Mouse (Mus musculus) kidney, embryonic 16.5 days (tissue): ENCODE results near the gene Tbc1d16. TPM values are rescaled to one million over a fixed set of nuclear protein-coding genes. Genes with fewer than 3 reads are reported as not detected.
"Not testable (repeated sequence)": the region's sequence is repeated elsewhere in the genome, so short reads cannot be mapped to it uniquely, and the experiment has no call there.

ENCODE experiments used
- ATAC-seq: fragments of 200-750 bp; cut with Nextera tagmentation; 2 replicates; pipeline ENCODE4 v1.8.0; 2017; ENCODE audit warnings: moderate TSS enrichment; ENCODE audit not compliant: low FRiP score, low TSS enrichment
- H3K27ac ChIP-seq: fragments of 300-500 bp; sonication (generic); 2 replicates; pipeline ENCODE4 v1.5.1; 2014; ENCODE audit warnings: low read length
- H3K27me3 ChIP-seq: fragments of 300-500 bp; sonication (generic); 2 replicates; pipeline ENCODE4 v1.6.1; 2014; ENCODE audit warnings: low read length, control low read depth, mixed read lengths; ENCODE audit not compliant: insufficient read depth
- H3K36me3 ChIP-seq: fragments of 300-500 bp; sonication (generic); 2 replicates; pipeline ENCODE4 v1.6.1; 2014; ENCODE audit warnings: low read length, control low read depth, mixed read lengths; ENCODE audit not compliant: insufficient read depth
- H3K4me1 ChIP-seq: fragments of 300-500 bp; sonication (generic); 2 replicates; pipeline ENCODE4 v1.6.1; 2014; ENCODE audit warnings: low read length, control low read depth, mixed read lengths; ENCODE audit not compliant: insufficient read depth
- H3K4me2 ChIP-seq: fragments of 300-500 bp; sonication (generic); replicated peaks from 2 replicates; pipeline ENCODE4 v1.6.1; 2014; ENCODE audit warnings: low read depth, low read length
- H3K4me3 ChIP-seq: fragments of 300-500 bp; sonication (generic); 2 replicates; pipeline ENCODE4 v1.5.1; 2014; ENCODE audit warnings: mild to moderate bottlenecking, low read length
- H3K9ac ChIP-seq: fragments of 300-500 bp; sonication (generic); replicated peaks from 2 replicates; pipeline ENCODE4 v1.6.1; 2014; ENCODE audit warnings: low read length
- H3K9me3 ChIP-seq: fragments of 300-500 bp; sonication (generic); 2 replicates; pipeline ENCODE4 v1.6.1; 2016; ENCODE audit warnings: low read length, control low read depth
- WGBS: fragments of 180-500 bp; shearing (Covaris S2); extraction: QIAGEN DNeasy Blood & Tissue Kit; methylation state at CpG from one replicate; pipeline ENCODE4 v1.1.7; 2014; 5-methylcytosine and 5-hydroxymethylcytosine counted together
- polyA plus RNA-seq: library from polyadenylated mRNA; unstranded; fragments of >200 nt; fragmentation: Nextera tagmentation; extraction: Ambion mirVana; gene quantifications from 2 replicates; pipeline ENCODE4 v1.2.1, GENCODE M21; 2015

Gene Tbc1d16
- polyA plus RNA-seq = 12.3 and 16.2 TPM in 2 replicates

DNA sequence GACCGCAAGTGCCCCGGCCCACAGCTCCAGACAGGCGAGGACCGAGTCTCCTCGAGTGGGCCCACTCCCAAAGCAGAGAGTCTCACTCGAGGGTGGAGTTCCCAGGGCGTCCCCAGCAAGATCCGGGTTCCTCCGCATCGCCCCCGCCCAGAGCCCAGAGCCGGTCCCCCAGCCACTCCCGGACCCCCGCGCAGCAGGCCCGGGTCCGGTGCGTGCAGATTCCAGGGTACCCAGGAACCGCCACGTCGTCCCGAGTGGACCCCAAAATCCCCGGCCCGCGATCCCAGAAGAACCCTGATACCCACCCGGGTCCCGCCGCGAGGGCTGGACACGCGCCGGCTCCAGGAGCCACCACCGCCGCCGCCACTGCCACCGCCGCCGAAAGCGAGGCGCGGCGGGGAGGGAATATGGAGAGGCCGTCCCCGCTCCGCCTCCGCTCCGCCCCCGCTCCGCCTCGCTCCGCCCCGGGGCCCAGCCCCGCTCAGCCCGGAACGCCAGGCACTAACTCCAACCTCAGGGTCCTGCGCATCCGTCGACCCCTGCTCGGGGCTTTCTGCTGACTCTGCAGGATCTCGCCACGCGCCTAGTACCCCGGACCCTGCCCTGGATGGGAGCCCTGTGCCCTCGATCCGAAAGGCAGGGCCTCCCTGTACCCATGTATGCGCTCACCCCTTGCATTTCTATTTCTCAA, at the start of gene Tbc1d16, which contains the start of gene Ccdc40:
Gene Tbc1d16 (minus strand): TSS at position 409 of the 691 bp plus-strand sequence.
Gene Ccdc40 (plus strand): TSS at position 482 of the 691 bp plus-strand sequence.
- H3K9me3 ChIP-seq = no peaks in the 10 kb centered on the region
- 0 out of 2 replicates have a peak within 1 kb of the TSS, but pooled peaks have one; percentile 30 for H3K27ac ChIP-seq
- no peaks in the 10 kb centered on the region for H3K27me3 ChIP-seq
- peak; percentile 92 for ATAC-seq
- H3K4me2 ChIP-seq = peak within 1 kb of the TSS; percentile 97
- peak within 1 kb of the TSS; percentile 68 for H3K4me3 ChIP-seq
- H3K4me1 ChIP-seq = peaks cover 28% of the 10 kb centered on the region
- no peaks in the 10 kb centered on the region for H3K36me3 ChIP-seq
- peak within 1 kb of the TSS; percentile 70 for H3K9ac ChIP-seq
- WGBS = under 1% methylated on average over 54 of the region's 66 CpGs

DNA sequence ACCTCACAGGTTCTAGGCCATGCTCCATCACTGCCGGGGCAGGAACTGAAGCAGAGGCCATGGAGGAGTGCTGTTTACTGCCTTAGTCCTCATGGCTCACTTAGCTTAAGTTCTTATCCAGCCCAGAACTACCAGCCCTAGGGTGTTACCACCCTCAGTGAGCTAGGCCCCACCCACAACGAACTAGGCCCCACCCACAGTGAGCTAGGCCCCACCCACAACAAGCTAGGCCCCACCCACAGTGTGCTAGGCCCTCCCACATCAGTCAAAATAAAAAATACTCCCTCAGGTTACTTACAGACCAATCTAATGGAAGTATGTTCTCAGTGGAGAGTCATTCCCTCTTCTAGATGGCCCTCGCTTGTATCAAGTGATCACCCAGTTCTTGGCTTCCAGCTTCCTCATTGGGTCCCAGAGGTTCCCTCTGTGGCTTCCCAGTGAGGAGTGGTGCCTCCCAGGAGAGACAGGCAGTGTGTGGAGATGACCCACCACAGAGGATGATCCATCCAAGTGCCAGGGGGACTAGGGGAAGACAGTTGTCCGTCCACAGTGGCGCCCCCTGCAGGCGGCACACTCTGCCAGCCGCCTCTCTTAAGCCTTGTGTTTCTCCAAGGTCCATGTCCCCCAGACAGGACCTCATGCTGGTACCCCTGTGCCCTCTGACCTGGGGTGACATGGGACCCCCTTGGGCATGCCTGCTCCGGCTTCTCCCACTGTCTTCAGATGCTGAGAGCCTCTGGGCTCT, 45.1 kb upstream of the Tbc1d16 start:
- 87% methylated on average over 8 of the region's 8 CpGs for WGBS
- no peak for ATAC-seq
- H3K36me3 ChIP-seq = peaks cover 28% of the 10 kb centered on the region; the same call in 1 of the 2 replicates
- no peak overlapping the region for H3K4me2 ChIP-seq
- H3K9ac ChIP-seq = no peak overlapping the region
- H3K27ac ChIP-seq = no peak overlapping the region
- no peaks in the 10 kb centered on the region for H3K27me3 ChIP-seq
- no peak overlapping the region for H3K4me3 ChIP-seq
- peaks cover 4% of the 10 kb centered on the region for H3K4me1 ChIP-seq
- H3K9me3 ChIP-seq = no peaks in the 10 kb centered on the region

DNA sequence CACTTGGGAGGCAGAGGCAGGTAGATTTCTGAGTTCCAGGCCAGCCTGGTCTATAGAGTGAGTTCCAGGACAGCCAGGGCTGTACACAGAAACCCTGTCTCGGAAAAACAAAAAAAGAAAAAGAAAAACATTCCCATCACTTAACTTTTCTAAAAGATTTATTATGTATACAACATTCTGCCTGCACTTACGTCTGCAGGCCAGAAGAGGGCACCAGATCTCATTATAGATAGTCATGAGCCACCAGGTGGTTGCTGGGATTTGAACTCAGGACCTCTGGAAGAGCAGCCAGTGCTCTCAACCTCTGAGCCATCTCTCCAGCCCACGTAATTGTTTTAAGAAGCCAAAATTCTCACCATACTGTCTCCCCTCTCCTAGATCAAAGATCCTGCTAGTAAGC, 44.2 kb upstream of the Tbc1d16 start:
- not testable (repeated sequence) for H3K4me3 ChIP-seq, H3K4me2 ChIP-seq, H3K4me1 ChIP-seq, H3K27me3 ChIP-seq, H3K27ac ChIP-seq, H3K9ac ChIP-seq, ATAC-seq, H3K9me3 ChIP-seq
- peaks cover 28% of the 10 kb centered on the region; the same call in 1 of the 2 replicates for H3K36me3 ChIP-seq
- 71% methylated on average over 3 of the region's 3 CpGs for WGBS

DNA sequence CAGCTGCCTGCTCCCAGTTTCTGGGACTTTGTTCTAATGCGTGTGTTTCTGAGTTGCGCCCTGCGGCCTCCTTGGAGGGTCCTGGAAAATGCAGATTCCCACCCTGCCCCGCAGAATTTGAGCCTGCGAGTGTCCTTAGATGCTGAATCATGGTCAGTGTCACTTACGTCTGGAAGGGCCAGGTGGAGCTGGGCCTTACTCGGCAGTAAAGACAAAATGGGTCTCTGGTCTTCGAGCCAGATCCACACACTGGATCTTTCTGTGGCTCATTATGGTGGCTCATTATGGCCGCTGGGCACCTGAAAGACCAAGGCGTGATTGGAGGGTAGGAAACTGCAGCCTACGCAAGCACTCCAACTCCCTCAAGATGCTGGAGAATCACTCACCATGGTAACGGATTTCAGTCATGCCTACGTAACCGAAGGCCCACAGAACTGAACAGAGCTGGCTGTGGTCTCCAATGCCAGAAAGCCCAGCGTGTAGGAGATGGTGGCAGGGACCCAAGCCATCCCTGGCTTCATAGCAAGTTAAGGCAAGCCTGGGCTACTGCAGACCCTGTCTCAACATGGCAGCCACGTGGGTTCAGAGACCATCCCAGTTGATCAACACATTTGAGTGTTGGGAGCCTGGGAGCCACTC, 40.4 kb upstream of the Tbc1d16 start:
- ATAC-seq = peak; percentile 3; the same call in 1 of the 2 replicates
- Histone ChIP-seq H3K4me3 (peak overlapping the region; percentile 60), H3K27me3 (no peaks in the 10 kb centered on the region), H3K9ac (peak overlapping the region; percentile 74), H3K36me3 (peaks cover 9% of the 10 kb centered on the region; the same call in 1 of the 2 replicates), H3K9me3 (no peaks in the 10 kb centered on the region), H3K4me2 (peak overlapping the region; percentile 96), H3K4me1 (peaks cover 13% of the 10 kb centered on the region), H3K27ac (peak overlapping the region; percentile 13; the same call in 1 of the 2 replicates)
- WGBS = 75% methylated on average over 16 of the region's 16 CpGs

DNA sequence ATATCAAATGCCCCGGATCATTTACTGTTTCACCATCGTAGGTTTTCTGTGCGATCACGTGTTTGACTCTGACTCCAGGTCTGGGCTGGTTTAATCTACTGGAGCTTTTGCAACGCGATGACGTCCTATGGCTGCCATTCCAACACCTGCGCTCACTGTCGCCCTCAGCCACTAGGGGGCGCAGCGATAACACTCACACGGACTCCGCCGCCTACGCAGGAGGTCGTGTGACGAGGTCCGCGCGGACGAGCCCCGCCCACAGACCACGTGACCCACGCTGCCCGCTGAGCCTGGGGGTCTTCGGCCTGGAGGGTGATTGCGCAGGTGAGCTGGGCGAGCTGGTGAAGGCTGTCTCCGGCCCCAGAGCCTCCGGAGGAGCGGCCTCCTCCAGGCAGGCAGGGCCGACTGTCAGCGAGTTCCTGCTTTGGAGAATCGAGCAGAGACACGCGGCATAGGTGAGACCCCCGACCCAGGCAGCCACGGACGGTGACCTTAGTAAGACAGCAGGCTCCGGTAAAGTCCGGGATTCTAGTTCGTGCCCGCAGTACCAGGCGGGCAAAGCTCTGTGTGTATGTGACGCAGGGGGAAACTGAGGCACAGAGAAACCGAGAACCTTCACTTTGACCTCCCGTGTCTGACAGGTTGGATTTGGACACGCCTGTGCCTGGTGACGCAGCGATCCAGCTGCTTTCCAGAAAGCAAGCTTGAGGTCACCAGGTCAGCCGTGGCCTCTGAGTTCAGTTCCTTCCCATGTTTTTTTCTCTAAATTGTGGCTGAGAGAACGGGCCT, 39.7 kb upstream of the Tbc1d16 start, which contains the start of gene Gaa:
Gene Gaa (plus strand): TSS at position 120 of the 789 bp plus-strand sequence.
- H3K27me3 ChIP-seq = no peaks in the 10 kb centered on the region
- no peaks in the 10 kb centered on the region for H3K9me3 ChIP-seq
- H3K27ac ChIP-seq = peak within 1 kb of the TSS; percentile 13; the same call in 1 of the 2 replicates
- H3K4me2 ChIP-seq = peak within 1 kb of the TSS; percentile 96
- ATAC-seq = peak; percentile 86
- 2% methylated on average over 52 of the region's 52 CpGs for WGBS
- H3K4me3 ChIP-seq = peak within 1 kb of the TSS; percentile 60
- H3K36me3 ChIP-seq = peaks cover 4% of the 10 kb centered on the region; the same call in 1 of the 2 replicates
- peaks cover 13% of the 10 kb centered on the region for H3K4me1 ChIP-seq
- peak within 1 kb of the TSS; percentile 74 for H3K9ac ChIP-seq

DNA sequence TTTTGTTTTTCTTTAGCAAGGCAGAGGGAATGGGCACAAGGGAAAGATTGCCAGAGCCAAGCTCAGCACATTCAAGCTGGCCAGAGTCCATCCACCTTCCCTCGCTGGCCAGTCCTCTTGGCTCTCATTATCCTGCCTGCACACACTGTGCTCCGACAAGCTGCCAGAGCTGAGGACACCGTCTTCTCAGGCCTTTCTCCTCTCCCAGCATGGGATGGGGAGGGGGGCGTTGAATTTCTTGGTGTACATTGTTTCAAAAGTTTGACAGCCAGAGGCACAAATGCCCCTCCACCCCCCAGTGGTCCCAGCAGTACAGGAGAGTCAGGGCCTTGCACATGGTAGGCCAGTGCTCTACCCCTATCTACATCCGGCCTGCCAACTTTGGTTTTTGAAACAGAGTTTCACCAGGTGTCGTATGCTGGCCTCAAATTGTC, 39.0 kb upstream of the Tbc1d16 start:
- H3K4me3 ChIP-seq = no peak overlapping the region
- H3K9me3 ChIP-seq = no peaks in the 10 kb centered on the region
- H3K4me1 ChIP-seq = peaks cover 13% of the 10 kb centered on the region
- 0 out of 2 replicates have a peak, but pooled peaks have one; percentile 30 for ATAC-seq
- peak overlapping the region; percentile 96; the same call in 1 of the 2 replicates for H3K4me2 ChIP-seq
- no peaks in the 10 kb centered on the region for H3K36me3 ChIP-seq
- H3K27me3 ChIP-seq = no peaks in the 10 kb centered on the region
- 56% methylated on average over 6 of the region's 6 CpGs for WGBS
- 0 out of 2 replicates have a peak overlapping the region, but pooled peaks have one; percentile 74 for H3K9ac ChIP-seq
- no peak overlapping the region for H3K27ac ChIP-seq

DNA sequence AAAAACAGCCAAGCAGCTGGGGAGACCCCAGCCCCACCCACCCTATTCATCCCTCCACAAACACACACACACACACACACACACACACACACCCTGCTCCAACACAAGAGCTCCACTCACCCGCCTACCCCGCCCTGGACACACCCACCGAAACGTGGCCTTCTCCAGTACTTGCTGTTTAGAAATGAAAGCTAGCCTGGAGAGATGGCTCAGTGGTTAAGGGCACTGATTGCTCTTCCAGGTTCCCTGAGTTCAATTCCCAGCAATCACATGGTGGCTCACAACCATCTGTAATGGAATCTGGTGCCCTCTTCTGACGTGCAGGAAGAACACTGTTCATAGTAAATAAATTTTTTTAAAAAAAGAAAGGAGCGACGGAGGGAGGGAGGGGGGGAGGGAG, 37.5 kb upstream of the Tbc1d16 start:
- Histone ChIP-seq H3K4me2 (no peak overlapping the region), H3K9me3 (no peaks in the 10 kb centered on the region), H3K36me3 (no peaks in the 10 kb centered on the region), H3K27ac (no peak overlapping the region), H3K27me3 (no peaks in the 10 kb centered on the region), H3K4me3 (no peak overlapping the region), H3K9ac (no peak overlapping the region), H3K4me1 (peaks cover 13% of the 10 kb centered on the region)
- ATAC-seq = no peak
- WGBS = 71% methylated on average over 7 of the region's 7 CpGs

DNA sequence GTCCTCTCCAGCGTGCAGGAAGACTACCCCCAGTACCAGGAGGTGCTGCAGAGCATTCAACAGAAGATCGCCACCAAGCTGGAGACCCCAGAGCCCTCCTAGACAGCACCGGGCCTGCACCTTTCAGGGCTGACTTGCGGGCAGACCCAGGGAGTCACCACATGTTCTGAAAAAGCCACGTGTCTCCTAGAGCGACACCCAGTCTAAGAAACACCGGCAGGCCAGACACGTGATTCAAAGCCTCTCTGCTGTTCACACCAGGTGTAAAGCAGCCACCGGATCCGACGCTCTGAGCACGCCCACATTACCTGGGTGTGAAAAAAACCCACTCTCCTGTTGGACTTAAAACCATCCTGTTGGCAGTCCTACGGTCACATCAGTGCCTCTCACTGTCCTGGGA, 36.1 kb upstream of the Tbc1d16 start:
- Histone ChIP-seq H3K4me3 (no peak overlapping the region), H3K4me1 (peaks cover 13% of the 10 kb centered on the region), H3K27ac (no peak overlapping the region), H3K9ac (no peak overlapping the region), H3K4me2 (no peak overlapping the region), H3K27me3 (no peaks in the 10 kb centered on the region), H3K9me3 (no peaks in the 10 kb centered on the region), H3K36me3 (no peaks in the 10 kb centered on the region)
- WGBS = 89% methylated on average over 13 of the region's 13 CpGs
- no peak for ATAC-seq

DNA sequence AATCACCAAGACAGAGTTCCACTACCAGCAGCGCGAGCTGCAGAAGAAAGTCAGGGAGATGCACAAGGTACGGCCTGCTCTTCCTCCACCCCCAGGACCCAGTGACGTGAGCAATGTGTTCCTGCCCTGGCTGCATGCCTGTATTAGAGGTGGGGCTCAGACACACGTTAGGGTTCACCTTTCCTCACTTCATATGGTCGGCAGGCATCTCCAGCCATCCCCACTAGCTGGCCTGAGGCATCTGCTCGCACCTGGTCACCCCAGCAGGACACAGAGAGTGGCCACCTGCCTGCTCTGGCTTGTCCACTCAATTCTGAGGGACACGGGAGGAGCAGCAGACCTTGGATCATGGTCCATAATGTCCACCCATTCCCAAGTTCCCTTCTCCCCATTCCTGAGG, 31.7 kb upstream of the Tbc1d16 start:
- no peak overlapping the region for H3K9ac ChIP-seq
- 90% methylated on average over 8 of the region's 8 CpGs for WGBS
- H3K4me2 ChIP-seq = no peak overlapping the region
- H3K4me3 ChIP-seq = no peak overlapping the region
- no peaks in the 10 kb centered on the region for H3K9me3 ChIP-seq
- H3K27ac ChIP-seq = no peak overlapping the region
- no peak for ATAC-seq
- H3K4me1 ChIP-seq = peaks cover 27% of the 10 kb centered on the region
- H3K36me3 ChIP-seq = no peaks in the 10 kb centered on the region
- H3K27me3 ChIP-seq = no peaks in the 10 kb centered on the region
